Mouse (Mus musculus) forebrain, embryonic 14.5 days (tissue): ENCODE results near the gene Casp8ap2. TPM values are rescaled to one million over a fixed set of nuclear protein-coding genes. Genes with fewer than 3 reads are reported as not detected.

ENCODE experiments used
- ATAC-seq: fragments of 200-750 bp; cut with Nextera tagmentation; 2 replicates; pipeline ENCODE4 v1.8.0; 2017; ENCODE audit warnings: mild to moderate bottlenecking, moderate library complexity
- DNase-seq: peaks from one replicate; pipeline ENCODE4 v3.0.0-alpha.2; 2015; ENCODE audit warnings: low spot score
- H3K27ac ChIP-seq: fragments of 300-500 bp; sonication (generic); 2 replicates; pipeline ENCODE4 v1.5.1; 2014; ENCODE audit warnings: low read depth, mild to moderate bottlenecking, control low read depth, low read length, moderate library complexity
- H3K27me3 ChIP-seq: fragments of 300-500 bp; sonication (generic); replicated peaks from 2 replicates; pipeline ENCODE4 v1.6.1; 2014; ENCODE audit warnings: low read length, control low read depth, mixed read lengths; ENCODE audit not compliant: control insufficient read depth, insufficient read depth
- H3K36me3 ChIP-seq: fragments of 300-500 bp; sonication (generic); 2 replicates; pipeline ENCODE4 v1.6.1; 2014; ENCODE audit warnings: low read length, control low read depth; ENCODE audit not compliant: control insufficient read depth, insufficient read depth
- H3K4me1 ChIP-seq: fragments of 300-500 bp; sonication (generic); 2 replicates; pipeline ENCODE4 v1.6.1; 2014; ENCODE audit warnings: antibody characterized with exemption, low read length, control low read depth; ENCODE audit not compliant: control insufficient read depth, insufficient read depth
- H3K4me2 ChIP-seq: fragments of 300-500 bp; sonication (generic); 2 replicates; pipeline ENCODE4 v1.6.1; 2014; ENCODE audit warnings: mild to moderate bottlenecking, control low read depth, low read length
- H3K4me3 ChIP-seq: fragments of 300-500 bp; sonication (generic); 2 replicates; pipeline ENCODE4 v1.5.1; 2014; ENCODE audit warnings: low read depth, low read length, control low read depth
- H3K9ac ChIP-seq: fragments of 300-500 bp; sonication (generic); 2 replicates; pipeline ENCODE4 v1.6.1; 2014; ENCODE audit warnings: mild to moderate bottlenecking, low read length, control low read depth, moderate library complexity
- H3K9me3 ChIP-seq: fragments of 300-500 bp; sonication (generic); replicated peaks from 2 replicates; pipeline ENCODE4 v1.6.1; 2016; ENCODE audit warnings: low read length, control low read depth, mixed read lengths; ENCODE audit not compliant: control insufficient read depth
- WGBS: fragments of 180-500 bp; shearing (Covaris S2); extraction: QIAGEN DNeasy Blood & Tissue Kit; methylation state at CpG from one replicate; pipeline ENCODE4 v1.1.7; 2014; 5-methylcytosine and 5-hydroxymethylcytosine counted together
- polyA plus RNA-seq: library from polyadenylated mRNA; unstranded; fragments of >200 nt; fragmentation: Nextera tagmentation; extraction: Ambion mirVana; gene quantifications from 2 replicates; pipeline ENCODE4 v1.2.1, GENCODE M21; 2014

The Casp8ap2 gene
- polyA plus RNA-seq, result 48.9 and 53.0 TPM in 2 replicates

DNA sequence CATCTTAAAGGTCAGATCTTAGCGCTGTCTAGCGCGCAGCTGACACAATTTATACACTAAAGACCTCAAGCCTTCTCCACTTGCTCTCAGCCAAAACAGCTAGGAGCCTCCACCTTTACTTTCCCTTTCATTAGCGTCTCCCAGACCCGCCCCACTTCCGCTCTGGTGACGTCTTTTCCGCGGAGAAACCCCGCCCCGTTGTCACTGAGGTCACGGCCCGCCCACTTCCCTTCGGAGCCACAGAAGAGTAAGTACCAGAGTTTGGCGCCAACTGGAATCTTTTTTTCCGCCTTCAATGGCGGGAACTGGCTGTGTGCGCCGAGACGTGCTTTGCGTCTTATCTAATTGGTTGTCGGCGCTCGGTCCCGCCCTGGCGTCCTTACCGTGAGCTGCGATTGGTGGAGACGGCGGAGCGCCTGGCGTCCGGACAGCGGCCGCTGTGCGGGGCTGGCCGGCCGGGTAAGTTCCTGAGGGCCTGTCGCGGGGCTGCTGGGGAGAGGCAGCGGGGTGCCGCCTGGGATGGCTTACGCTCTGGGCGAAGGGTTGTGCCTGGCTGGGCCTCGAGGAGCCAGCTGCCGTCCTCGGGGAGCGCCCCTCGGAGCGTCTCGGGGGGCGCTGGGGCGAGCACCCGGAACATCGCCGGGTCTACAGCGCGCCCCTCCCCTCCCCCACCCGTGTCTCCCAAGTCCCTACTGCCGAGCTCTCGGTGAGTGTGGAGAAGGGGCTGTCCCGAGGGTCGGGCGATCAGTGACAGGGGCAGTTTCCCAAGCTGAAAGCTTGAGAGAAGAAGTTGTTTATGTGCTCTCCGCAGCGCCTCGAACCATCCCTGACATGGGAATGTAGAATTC lies at the start of gene Casp8ap2:
Casp8ap2 (plus strand) TSS at position 418 of the 848 bp plus-strand sequence.
- Histone ChIP-seq H3K9ac (peak within 1 kb of the TSS; percentile 72), H3K27me3 (no peaks in the 10 kb centered on the region), H3K9me3 (no peaks in the 10 kb centered on the region), H3K27ac (peak within 1 kb of the TSS; percentile 80), H3K36me3 (0 out of 2 replicates have a peak, but pooled peaks cover 4% of the 10 kb centered on the region), H3K4me2 (peak within 1 kb of the TSS; percentile 66), H3K4me1 (peaks cover 11% of the 10 kb centered on the region; the same call in 1 of the 2 replicates), H3K4me3 (peak within 1 kb of the TSS; percentile 80)
- DNase-seq (peak; percentile 100), ATAC-seq (peak; percentile 100)
- under 1% methylated on average over 66 of the region's 67 CpGs for WGBS

DNA sequence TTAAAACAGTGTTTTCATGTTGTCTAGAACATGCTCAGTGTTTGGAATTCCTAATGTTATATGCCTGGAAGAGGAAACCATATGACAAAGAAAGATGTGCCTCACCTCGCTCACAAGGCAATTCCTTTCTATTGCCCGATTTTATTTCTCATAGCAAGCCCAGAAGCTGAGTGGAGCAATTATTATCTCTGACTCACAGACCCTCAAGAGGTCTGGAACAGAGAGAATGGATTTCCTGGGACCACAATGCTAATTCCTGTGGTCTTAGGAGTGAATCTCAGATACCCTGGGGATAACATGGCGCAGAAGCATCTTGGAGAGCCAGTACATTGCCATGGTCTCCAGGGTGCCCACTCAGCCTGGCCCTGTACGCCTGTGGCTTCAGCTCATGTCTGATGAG lies 46.2 kb upstream of the Casp8ap2 start:
- 78% methylated on average over 4 of the region's 4 CpGs for WGBS
- H3K36me3 ChIP-seq, result peaks cover 7% of the 10 kb centered on the region; the same call in 1 of the 2 replicates
- H3K9ac ChIP-seq, result no peak overlapping the region
- no peaks in the 10 kb centered on the region for H3K9me3 ChIP-seq
- no peak overlapping the region for H3K4me2 ChIP-seq
- ATAC-seq, result no peak
- 0 out of 2 replicates have a peak overlapping the region, but pooled peaks have one; percentile 30 for H3K27ac ChIP-seq
- peak; percentile 16 for DNase-seq
- H3K4me3 ChIP-seq, result no peak overlapping the region
- peaks cover 19% of the 10 kb centered on the region for H3K4me1 ChIP-seq
- no peaks in the 10 kb centered on the region for H3K27me3 ChIP-seq

DNA sequence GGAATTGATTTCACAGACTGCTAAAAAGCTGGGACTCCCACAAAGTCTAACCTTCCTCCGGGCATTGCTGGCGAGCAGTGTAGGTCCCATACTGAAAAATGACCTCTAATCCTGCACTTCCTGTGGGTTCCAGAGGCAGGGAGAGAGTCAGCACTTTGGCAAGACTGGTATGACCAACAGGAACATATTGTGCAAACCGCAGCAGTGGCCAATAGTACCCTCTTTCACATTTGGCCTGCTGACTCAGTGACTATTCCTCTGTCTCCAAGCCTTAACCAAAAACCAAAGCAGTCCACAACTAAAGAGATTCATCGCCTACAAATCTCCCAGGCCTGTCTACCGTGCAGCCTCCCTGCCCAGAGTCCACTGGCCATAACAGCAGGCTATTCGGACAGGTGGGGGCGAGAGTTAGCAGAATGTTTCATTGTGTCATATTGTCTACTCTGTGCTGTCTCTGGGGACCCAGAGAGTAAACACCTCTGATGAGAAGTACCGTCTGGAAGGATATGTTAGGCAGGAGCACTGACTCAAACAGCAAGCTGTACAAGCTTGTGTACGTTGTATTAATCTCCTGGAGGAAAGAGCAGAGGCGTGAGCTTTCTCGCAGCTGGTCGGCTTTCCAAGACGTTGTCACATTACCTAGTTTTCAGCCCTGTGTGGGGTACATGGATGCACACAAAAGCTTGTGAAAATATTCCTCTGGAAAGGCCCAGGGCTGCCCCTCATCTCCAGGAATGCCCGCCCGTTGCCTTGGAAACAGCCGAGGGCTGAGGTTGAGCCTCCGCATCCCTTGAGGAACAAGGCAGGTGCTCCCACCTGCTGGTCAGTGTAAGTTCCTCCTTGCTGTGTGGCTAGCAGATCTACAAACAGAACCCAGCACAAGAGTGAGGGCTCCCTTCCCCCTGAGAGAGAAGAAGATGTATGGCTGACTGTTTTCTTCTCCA lies 45.0 kb upstream of the Casp8ap2 start:
- H3K27ac ChIP-seq, result peak overlapping the region; percentile 40; the same call in 1 of the 2 replicates
- ATAC-seq (peak; percentile 65), DNase-seq (peak; percentile 73)
- no peaks in the 10 kb centered on the region for H3K9me3 ChIP-seq
- peak overlapping the region; percentile 14; the same call in 1 of the 2 replicates for H3K4me2 ChIP-seq
- no peaks in the 10 kb centered on the region for H3K27me3 ChIP-seq
- H3K36me3 ChIP-seq, result peaks cover 3% of the 10 kb centered on the region
- H3K9ac ChIP-seq, result peak overlapping the region; percentile 10; the same call in 1 of the 2 replicates
- H3K4me3 ChIP-seq, result no peak overlapping the region
- H3K4me1 ChIP-seq, result peaks cover 19% of the 10 kb centered on the region
- WGBS, result 37% methylated on average over 17 of the region's 17 CpGs

DNA sequence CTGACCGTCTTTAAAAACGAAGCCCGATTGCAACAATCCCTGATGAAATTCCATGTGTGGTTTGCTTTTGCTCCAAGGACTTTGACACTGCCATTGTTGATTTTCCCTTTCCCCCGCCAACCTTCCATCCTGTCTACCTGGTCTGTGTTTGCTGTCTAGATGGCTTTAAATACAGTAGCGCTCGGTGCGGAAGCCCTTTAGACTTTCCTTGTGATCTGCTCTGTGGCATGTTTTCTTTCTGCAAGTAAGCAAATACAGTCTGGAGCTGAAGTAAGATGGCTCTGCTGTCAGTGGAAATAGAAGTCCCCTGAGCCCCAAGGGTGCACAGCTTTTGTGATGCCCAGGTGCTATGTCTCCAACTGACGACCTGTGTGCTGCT lies 44.3 kb upstream of the Casp8ap2 start:
- Histone ChIP-seq H3K27ac (peak overlapping the region; percentile 40; the same call in 1 of the 2 replicates), H3K9ac (peak overlapping the region; percentile 10; the same call in 1 of the 2 replicates), H3K27me3 (no peaks in the 10 kb centered on the region), H3K4me1 (peaks cover 19% of the 10 kb centered on the region), H3K36me3 (peaks cover 6% of the 10 kb centered on the region), H3K4me2 (no peak overlapping the region), H3K9me3 (no peaks in the 10 kb centered on the region), H3K4me3 (no peak overlapping the region)
- DNase-seq, result no peak
- ATAC-seq, result no peak
- 71% methylated on average over 8 of the region's 8 CpGs for WGBS

DNA sequence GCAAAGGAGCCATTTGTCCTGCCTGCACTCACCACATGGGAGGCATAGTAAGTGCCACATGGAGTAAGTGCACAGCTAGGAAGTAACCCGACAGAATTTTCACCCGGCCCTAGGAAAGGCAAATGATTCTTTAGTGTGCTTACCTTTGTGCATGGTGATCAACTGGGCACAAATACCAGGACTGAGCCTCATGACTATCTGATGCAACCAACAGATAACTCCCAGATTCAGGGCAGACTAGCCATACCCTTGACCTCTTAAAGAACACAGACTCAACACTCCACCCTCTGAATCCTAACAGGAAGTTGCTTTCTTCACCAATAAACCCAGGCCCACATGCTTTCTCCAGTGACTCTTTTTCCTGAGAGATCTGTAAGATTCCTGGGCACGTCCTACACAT lies 43.8 kb upstream of the Casp8ap2 start:
- Histone ChIP-seq H3K27me3 (no peaks in the 10 kb centered on the region), H3K4me1 (peaks cover 19% of the 10 kb centered on the region), H3K9ac (no peak overlapping the region), H3K36me3 (peaks cover 11% of the 10 kb centered on the region), H3K9me3 (no peaks in the 10 kb centered on the region), H3K27ac (peak overlapping the region; percentile 40; the same call in 1 of the 2 replicates), H3K4me3 (no peak overlapping the region), H3K4me2 (no peak overlapping the region)
- DNase-seq (no peak), ATAC-seq (no peak)
- 78% methylated on average over 3 of the region's 3 CpGs for WGBS

DNA sequence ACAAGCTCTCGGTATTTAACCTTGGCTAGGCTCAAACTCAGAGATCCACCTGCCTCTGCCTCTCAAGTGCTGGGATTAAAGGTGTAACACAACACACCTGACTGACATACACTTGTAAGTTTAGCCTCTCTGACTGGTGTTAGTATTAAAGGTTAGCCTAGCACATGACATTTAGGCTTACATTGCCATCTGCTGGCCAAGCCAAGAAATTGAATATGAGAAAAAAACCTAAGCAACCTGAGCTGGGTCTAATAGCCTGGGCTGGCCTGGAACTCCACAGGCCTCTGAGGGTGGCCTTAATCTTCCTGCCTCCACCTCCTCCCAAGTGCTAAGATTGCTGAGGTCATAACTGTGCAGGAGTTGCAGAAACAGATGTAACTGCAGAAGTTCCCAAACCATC lies 43.1 kb upstream of the Casp8ap2 start:
- peak; percentile 77 for DNase-seq
- 66% methylated on average over 1 of the region's 1 CpGs for WGBS
- Histone ChIP-seq H3K27ac (no peak overlapping the region), H3K4me2 (no peak overlapping the region), H3K4me3 (no peak overlapping the region), H3K36me3 (peaks cover 17% of the 10 kb centered on the region), H3K4me1 (peaks cover 19% of the 10 kb centered on the region), H3K9me3 (no peaks in the 10 kb centered on the region), H3K27me3 (no peaks in the 10 kb centered on the region), H3K9ac (no peak overlapping the region)
- ATAC-seq, result peak; percentile 59

DNA sequence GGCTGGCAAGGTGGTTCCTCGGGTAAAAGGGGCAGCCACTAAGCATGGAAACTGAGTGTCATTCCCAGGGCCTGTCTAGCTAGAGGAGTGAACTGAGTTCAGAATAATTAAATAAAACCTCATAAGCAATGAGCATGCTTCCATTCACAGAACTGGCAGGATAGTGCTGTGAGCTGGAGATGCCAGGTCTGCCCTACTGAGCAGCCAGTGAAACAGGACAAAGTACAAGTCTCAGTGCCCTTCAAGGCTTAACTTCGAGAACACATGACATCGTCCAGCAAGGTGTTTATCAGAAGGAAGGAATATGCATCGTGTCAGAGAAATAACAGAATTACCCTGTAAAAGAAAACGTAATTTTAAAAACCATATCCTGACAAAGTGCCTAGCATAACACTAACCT lies 41.7 kb upstream of the Casp8ap2 start:
- Histone ChIP-seq H3K9ac (no peak overlapping the region), H3K36me3 (peaks cover 28% of the 10 kb centered on the region), H3K9me3 (no peaks in the 10 kb centered on the region), H3K27ac (no peak overlapping the region), H3K4me2 (no peak overlapping the region), H3K4me1 (peaks cover 19% of the 10 kb centered on the region), H3K4me3 (no peak overlapping the region), H3K27me3 (no peaks in the 10 kb centered on the region)
- ATAC-seq (no peak), DNase-seq (no peak)
- 83% methylated on average over 5 of the region's 5 CpGs for WGBS

DNA sequence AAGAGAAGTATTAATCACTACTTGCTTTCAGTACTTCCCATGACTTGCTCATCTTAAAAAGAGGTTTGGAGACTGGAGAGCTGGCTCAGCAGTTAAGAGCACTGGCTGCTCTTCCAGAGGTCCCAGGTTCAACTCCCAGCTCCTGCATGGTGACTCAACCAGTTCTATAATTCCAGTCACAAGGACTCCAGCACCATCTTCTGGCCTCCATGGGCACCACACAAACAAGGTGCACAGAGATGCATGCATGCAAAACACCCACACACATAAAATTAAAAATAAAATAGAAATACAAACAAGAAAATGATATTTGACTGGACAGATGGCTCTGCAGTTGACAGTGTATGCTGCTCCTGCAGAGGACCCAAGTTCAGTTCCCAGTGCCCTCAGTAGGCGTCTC lies 40.6 kb upstream of the Casp8ap2 start:
- Histone ChIP-seq H3K27me3 (no peaks in the 10 kb centered on the region), H3K9ac (no peak overlapping the region), H3K4me3 (no peak overlapping the region), H3K4me1 (peaks cover 13% of the 10 kb centered on the region), H3K9me3 (no peaks in the 10 kb centered on the region), H3K27ac (no peak overlapping the region), H3K36me3 (peaks cover 35% of the 10 kb centered on the region), H3K4me2 (no peak overlapping the region)
- ATAC-seq (no peak), DNase-seq (no peak)
- WGBS, result 88% methylated on average over 1 of the region's 1 CpGs
